Mouse (Mus musculus) myocyte (in vitro differentiated cells): ENCODE measurements around the gene Ldb2. TPM values are rescaled to one million over a fixed set of nuclear protein-coding genes. Genes with fewer than 3 reads are reported as not detected.

Experiments
- H3K27me3 ChIP-seq: one replicate; pipeline ENCODE4 v1.6.1; 2011; ENCODE audit not compliant: control insufficient read depth, insufficient read depth, insufficient read length
- H3K36me3 ChIP-seq: one replicate; pipeline ENCODE4 v1.6.1; 2011; ENCODE audit not compliant: control insufficient read depth, insufficient read depth
- H3K4me2 ChIP-seq: one replicate; pipeline ENCODE4 v1.6.1; 2011; ENCODE audit warnings: low read depth, control low read depth
- H3K4me3 ChIP-seq: one replicate; pipeline ENCODE4 v1.5.1; 2011; ENCODE audit warnings: mild to moderate bottlenecking, control low read depth, moderate library complexity
- H3K79me2 ChIP-seq: one replicate; pipeline ENCODE4 v1.6.1; 2011; ENCODE audit not compliant: control insufficient read depth, insufficient read depth
- H3ac ChIP-seq: one replicate; pipeline ENCODE4 v1.6.1; 2011; ENCODE audit not compliant: control insufficient read depth, insufficient read length
- CEBPB ChIP-seq: IDR thresholded peaks from 2 replicates; pipeline ENCODE4 v1.6.1; 2011; ENCODE audit warnings: mild to moderate bottlenecking, moderate library complexity; ENCODE audit not compliant: poor library complexity, insufficient read depth, severe bottlenecking
- E2F4 ChIP-seq: IDR thresholded peaks from one replicate; pipeline ENCODE4 v1.6.1; 2011; ENCODE audit warnings: mild to moderate bottlenecking, control low read depth, moderate library complexity; ENCODE audit not compliant: insufficient read depth
- MAX ChIP-seq: IDR thresholded peaks from one replicate; pipeline ENCODE4 v1.6.1; 2011; ENCODE audit warnings: low read depth, mild to moderate bottlenecking, control low read depth
- MYOD1 ChIP-seq, 3 experiments: IDR thresholded peaks; one replicate each; pipeline ENCODE4 v1.6.1; 2011; ENCODE audit warnings: control low read depth in 2 of 3, low read depth in 2 of 3, mild to moderate bottlenecking in 2 of 3, moderate library complexity in 1 of 3; ENCODE audit not compliant: insufficient read length in 2 of 3, control insufficient read depth in 1 of 3
- MYOG ChIP-seq, 3 experiments: IDR thresholded peaks; one replicate each; pipeline ENCODE4 v1.6.1; 2011; ENCODE audit warnings: control low read depth in 2 of 3, low read depth in 2 of 3, mild to moderate bottlenecking in 2 of 3; ENCODE audit not compliant: insufficient read length in 2 of 3, control insufficient read depth in 1 of 3, insufficient read depth in 1 of 3
- POLR2A ChIP-seq: IDR thresholded peaks from one replicate; pipeline ENCODE4 v1.6.1; 2011; ENCODE audit warnings: low read depth, mild to moderate bottlenecking, control low read depth, moderate library complexity; ENCODE audit not compliant: insufficient read length
- POLR2AphosphoS2 ChIP-seq: IDR thresholded peaks from one replicate; pipeline ENCODE4 v1.6.1; 2011; ENCODE audit warnings: low read depth, control low read depth; ENCODE audit not compliant: insufficient read length
- REST ChIP-seq: IDR thresholded peaks from one replicate; pipeline ENCODE4 v1.6.1; 2011; ENCODE audit warnings: mild to moderate bottlenecking, control low read depth, moderate library complexity; ENCODE audit not compliant: insufficient read depth, insufficient read length
- SRF ChIP-seq: IDR thresholded peaks from one replicate; pipeline ENCODE4 v1.6.1; 2011; ENCODE audit warnings: low read depth; ENCODE audit not compliant: control insufficient read depth, insufficient read length
- TCF12 ChIP-seq: IDR thresholded peaks from one replicate; pipeline ENCODE4 v1.6.1; 2011; ENCODE audit warnings: mild to moderate bottlenecking, control low read depth; ENCODE audit not compliant: poor library complexity, insufficient read depth, severe bottlenecking
- TCF3 ChIP-seq: IDR thresholded peaks from one replicate; pipeline ENCODE4 v1.6.1; 2011; ENCODE audit warnings: low read depth, control low read depth; ENCODE audit not compliant: insufficient read length
- USF1 ChIP-seq: IDR thresholded peaks from one replicate; pipeline ENCODE4 v1.6.1; 2011; ENCODE audit warnings: low read depth, mild to moderate bottlenecking, control low read depth, moderate library complexity
- polyA plus RNA-seq: library from polyadenylated mRNA; unstranded; fragments of >200 nt; fragmentation: generic; extraction: Trizol; gene quantifications from one replicate; pipeline ENCODE4 v1.2.1, GENCODE M21; 2012; ENCODE audit warnings: missing spikeins

The Ldb2 gene
- polyA plus RNA-seq, 1 experiment = not detected

GRCm38 (mm10) chr5:44667383-44667782 is 132.1 kb downstream of the Ldb2 start:
- H3K36me3 ChIP-seq = no peaks in the 10 kb centered on the region

GRCm38 (mm10) chr5:44659651-44660050 is 139.8 kb downstream of the Ldb2 start:
- no peaks in the 10 kb centered on the region for H3K36me3 ChIP-seq
- H3K79me2 ChIP-seq = no peaks in the 10 kb centered on the region
- H3K4me2 ChIP-seq = no peak overlapping the region
- H3K27me3 ChIP-seq = no peaks in the 10 kb centered on the region
- no peak overlapping the region for H3K4me3 ChIP-seq
- no peak overlapping the region for H3ac ChIP-seq
- TF ChIP-seq TCF12 (no peak), MYOG (IDR thresholded peaks at IDR 0.05; ENCODE audit: control insufficient read depth in 1 of 3, insufficient read depth in 1 of 3, insufficient read length in 2 of 3, low read depth in 2 of 3) (no peak), POLR2AphosphoS2 (no peak), CEBPB (no peak), USF1 (no peak)

More at GRCm38 (mm10) chr5:44667383-44667782, 132.1 kb downstream of the Ldb2 start:
- H3ac ChIP-seq = no peak overlapping the region
- H3K79me2 ChIP-seq = no peaks in the 10 kb centered on the region
- no peak overlapping the region for H3K4me3 ChIP-seq
- H3K4me2 ChIP-seq = no peak overlapping the region
- H3K27me3 ChIP-seq = no peaks in the 10 kb centered on the region
- TF ChIP-seq CEBPB (no peak), TCF3 (no peak), USF1 (no peak), TCF12 (no peak), MYOD1 (IDR thresholded peaks at IDR 0.05; ENCODE audit: control insufficient read depth in 1 of 3, insufficient read length in 2 of 3, low read depth in 2 of 3) (no peak), MYOG (IDR thresholded peaks at IDR 0.05; ENCODE audit: control insufficient read depth in 1 of 3, insufficient read depth in 1 of 3, insufficient read length in 2 of 3, low read depth in 2 of 3) (no peak), E2F4 (no peak), POLR2A (no peak), POLR2AphosphoS2 (no peak), SRF (no peak), REST (no peak), MAX (no peak)

GRCm38 (mm10) chr5:44656707-44657106 is 142.8 kb downstream of the Ldb2 start:
- Histone ChIP-seq H3K36me3 (no peaks in the 10 kb centered on the region), H3K79me2 (no peaks in the 10 kb centered on the region), H3K4me3 (no peak overlapping the region), H3K4me2 (no peak overlapping the region), H3K27me3 (no peaks in the 10 kb centered on the region), H3ac (no peak overlapping the region)
- no peak for TF ChIP-seq POLR2AphosphoS2
- TF ChIP-seq TCF3 = no peak
- no peak for TF ChIP-seq SRF
- TF ChIP-seq USF1 = no peak
- TF ChIP-seq MAX = no peak
- TF ChIP-seq MYOD1 (IDR thresholded peaks at IDR 0.05; ENCODE audit: control insufficient read depth in 1 of 3, insufficient read length in 2 of 3, low read depth in 2 of 3) = no peak

GRCm38 (mm10) chr5:44654403-44654802 is 145.1 kb downstream of the Ldb2 start:
- Histone ChIP-seq H3K36me3 (no peaks in the 10 kb centered on the region), H3K79me2 (no peaks in the 10 kb centered on the region), H3K27me3 (no peaks in the 10 kb centered on the region), H3ac (no peak overlapping the region), H3K4me3 (no peak overlapping the region), H3K4me2 (peak overlapping the region; percentile 22)
- TF ChIP-seq MAX (no peak), TCF3 (no peak), POLR2AphosphoS2 (no peak)

- TF ChIP-seq TCF12 (no peak), USF1 (no peak), POLR2A (no peak), CEBPB (no peak), MYOD1 (IDR thresholded peaks at IDR 0.05; ENCODE audit: control insufficient read depth in 1 of 3, insufficient read length in 2 of 3, low read depth in 2 of 3) (no peak), MYOG (IDR thresholded peaks at IDR 0.05; ENCODE audit: control insufficient read depth in 1 of 3, insufficient read depth in 1 of 3, insufficient read length in 2 of 3, low read depth in 2 of 3) (no peak), MAX (no peak), SRF (no peak), TCF3 (no peak), E2F4 (no peak), REST (no peak), POLR2AphosphoS2 (no peak)
- no peaks in the 10 kb centered on the region for H3K79me2 ChIP-seq
These were observed 152.7 kb downstream of the Ldb2 start for GRCm38 (mm10) chr5:44646842-44647190.

More at GRCm38 (mm10) chr5:44646842-44647190, 152.7 kb downstream of the Ldb2 start:
- Histone ChIP-seq H3K36me3 (no peaks in the 10 kb centered on the region), H3K4me3 (no peak overlapping the region), H3K27me3 (no peaks in the 10 kb centered on the region), H3ac (no peak overlapping the region), H3K4me2 (no peak overlapping the region)
